In genomic region chr19:44458696-44459095, GRCm38 (mm10) we compare ENCODE assay signal across 11 mouse cellular contexts. TPM values are rescaled to one million over a fixed set of nuclear protein-coding genes. Genes with fewer than 3 reads are reported as not detected.
A peak's percentile ranks its signal among the peaks of the same experiment; 100 is the strongest.
DNase-seq lines count a peak whose midpoint lies in the region; ATAC-seq and TF ChIP-seq lines count a peak whose summit lies in the region.
"Had no signal": no experiment of that assay in that cellular context is flagged by ENCODE, and none has a peak within 500 bp of the region (broad histone marks: within the 10 kb centered on the region; RNA-seq: fewer than 3 reads in every experiment).

No protein-coding gene starts in this region.

- no peaks in the 10 kb centered on the region for H3K4me1 ChIP-seq in midbrain, postnatal 0 days (ENCODE audit: insufficient read depth, low read length)
- H3K4me1 ChIP-seq in midbrain, embryonic 11.5 days (ENCODE audit: control insufficient read depth, insufficient read depth, low read length): no peaks in the 10 kb centered on the region
- no peaks in the 10 kb centered on the region for H3K4me1 ChIP-seq in forebrain, embryonic 13.5 days
- H3K4me1 ChIP-seq: neural tube, embryonic 13.5 days had no signal

- no peak overlapping the region for H3K27ac ChIP-seq in midbrain, postnatal 0 days (ENCODE audit: low read depth, low read length)
- H3K27ac ChIP-seq in midbrain, embryonic 11.5 days (ENCODE audit: low read depth, low read length): no peak overlapping the region
- H3K27ac ChIP-seq in forebrain, embryonic 13.5 days: no peak overlapping the region
- H3K27ac ChIP-seq: neural tube, embryonic 13.5 days; stomach, postnatal 0 days had no signal

- H3K9ac ChIP-seq in midbrain, postnatal 0 days (replicated peaks; ENCODE audit: low read length, poor library complexity, severe bottlenecking): no peak overlapping the region
- no peak overlapping the region for H3K9ac ChIP-seq in midbrain, embryonic 11.5 days (ENCODE audit: low read length)
- no peak overlapping the region for H3K9ac ChIP-seq in forebrain, embryonic 13.5 days
- H3K9ac ChIP-seq: neural tube, embryonic 13.5 days had no signal

- no peak overlapping the region for H3K4me3 ChIP-seq in midbrain, postnatal 0 days (ENCODE audit: low read depth, low read length)
- no peak overlapping the region for H3K4me3 ChIP-seq in midbrain, embryonic 11.5 days (ENCODE audit: low read depth, low read length)
- no peak overlapping the region for H3K4me3 ChIP-seq in forebrain, embryonic 13.5 days
- H3K4me3 ChIP-seq: neural tube, embryonic 13.5 days had no signal

- TF ChIP-seq CTCF in midbrain, postnatal 0 days (IDR thresholded peaks at IDR 0.05): no peak

- no peaks in the 10 kb centered on the region for H3K9me3 ChIP-seq in midbrain, postnatal 0 days (ENCODE audit: low read length)
- H3K9me3 ChIP-seq in midbrain, embryonic 11.5 days (ENCODE audit: control insufficient read depth, low read length): no peaks in the 10 kb centered on the region
- no peaks in the 10 kb centered on the region for H3K9me3 ChIP-seq in forebrain, embryonic 13.5 days (replicated peaks)
- H3K9me3 ChIP-seq: neural tube, embryonic 13.5 days had no signal

- WGBS in midbrain, postnatal 0 days: 84% methylated on average over 13 of the region's 13 CpGs
- WGBS in midbrain, embryonic 11.5 days: 92% methylated on average over 13 of the region's 13 CpGs
- WGBS in forebrain, embryonic 13.5 days: 84% methylated on average over 13 of the region's 13 CpGs

- no peaks in the 10 kb centered on the region for H3K27me3 ChIP-seq in midbrain, postnatal 0 days (ENCODE audit: insufficient read depth, low read length)
- H3K27me3 ChIP-seq in midbrain, embryonic 11.5 days (ENCODE audit: control insufficient read depth, insufficient read depth, low read length): no peaks in the 10 kb centered on the region
- no peaks in the 10 kb centered on the region for H3K27me3 ChIP-seq in forebrain, embryonic 13.5 days
- H3K27me3 ChIP-seq: neural tube, embryonic 13.5 days had no signal

- DNase-seq in cerebellum, postnatal 4 days (ENCODE audit: low spot score in 2 of 2): no peak
- DNase-seq in midbrain, postnatal 0 days (ENCODE audit: low spot score): peak; percentile 41
- DNase-seq in midbrain, embryonic 11.5 days (ENCODE audit: low spot score, missing footprints): no peak
- DNase-seq in gastrocnemius, postnatal 10 days: peak; percentile 12
- DNase-seq in lung, postnatal 25 days (ENCODE audit: low spot score): peak; percentile 76
- DNase-seq in thymus, postnatal 10 days (ENCODE audit: low spot score in 2 of 2): no peak

- ATAC-seq in cerebellum, adult (ENCODE audit: insufficient number of reproducible peaks, low FRiP score, low TSS enrichment): peak; percentile 75; the same call in 1 of the 2 replicates
- no peak for ATAC-seq in midbrain, postnatal 0 days (ENCODE audit: low FRiP score)
- ATAC-seq in midbrain, embryonic 11.5 days (ENCODE audit: low FRiP score): no peak
- no peak for ATAC-seq in forebrain, embryonic 13.5 days

- no peak overlapping the region for H3K4me2 ChIP-seq in midbrain, postnatal 0 days (ENCODE audit: low read depth, low read length, poor library complexity, severe bottlenecking)
- H3K4me2 ChIP-seq in midbrain, embryonic 11.5 days: no peak overlapping the region
- no peak overlapping the region for H3K4me2 ChIP-seq in forebrain, embryonic 13.5 days
- H3K4me2 ChIP-seq: neural tube, embryonic 13.5 days had no signal

- H3K36me3 ChIP-seq in midbrain, postnatal 0 days (ENCODE audit: insufficient read depth, low read length): no peaks in the 10 kb centered on the region
- no peaks in the 10 kb centered on the region for H3K36me3 ChIP-seq in midbrain, embryonic 11.5 days (ENCODE audit: control insufficient read depth, insufficient read depth, low read length)
- no peaks in the 10 kb centered on the region for H3K36me3 ChIP-seq in forebrain, embryonic 13.5 days (ENCODE audit: poor library complexity, severe bottlenecking)
- H3K36me3 ChIP-seq: neural tube, embryonic 13.5 days had no signal

RNA-seq across cellular contexts. Expression of gene Wnt8b, which starts 34.6 kb away (rescaled TPM):
- total RNA-seq in midbrain, postnatal 0 days (2014; rRNA removed): 0.05 TPM in 1 of 2 replicates, not detected in the other
- polyA plus RNA-seq in midbrain, postnatal 0 days (2015; fragmentation: Nextera tagmentation; extraction: Ambion mirVana): 0.44 and 1.0 TPM in 2 replicates
- 7.9 and 13.9 TPM in 2 replicates for polyA plus RNA-seq in midbrain, embryonic 11.5 days (2014; fragmentation: Nextera tagmentation; extraction: Ambion mirVana)
- not detected for total RNA-seq in gastrocnemius, postnatal 10 days (2021)
- polyA plus RNA-seq in forebrain, embryonic 13.5 days (2015; fragmentation: Nextera tagmentation; extraction: Ambion mirVana): 8.1 and 16.7 TPM in 2 replicates
- polyA plus RNA-seq: liver, embryonic 16.5 days; stomach, postnatal 0 days had no signal

RNA-seq across cellular contexts. Expression of gene Scd1, which starts 51.0 kb away (rescaled TPM):
- 38.5 and 42.3 TPM in 2 replicates for total RNA-seq in midbrain, postnatal 0 days (2014; rRNA removed)
- 7.1 and 7.5 TPM in 2 replicates for polyA plus RNA-seq in midbrain, postnatal 0 days (2015; fragmentation: Nextera tagmentation; extraction: Ambion mirVana)
- 16.0 and 17.4 TPM in 2 replicates for polyA plus RNA-seq in midbrain, embryonic 11.5 days (2014; fragmentation: Nextera tagmentation; extraction: Ambion mirVana)
- 10 to 100 TPM; 39.5 to 46.6 TPM for total RNA-seq in gastrocnemius, postnatal 10 days (2021)
- 3.0 and 4.5 TPM in 2 replicates for polyA plus RNA-seq in forebrain, embryonic 13.5 days (2015; fragmentation: Nextera tagmentation; extraction: Ambion mirVana)

Comparison
In these comparisons a context has a peak if more than half of its experiments do, and no peak if none do; other contexts are left out.
1. DNase-seq: peak in midbrain, postnatal 0 days (single experiment), gastrocnemius, postnatal 10 days (single experiment) and lung, postnatal 25 days (single experiment); none in cerebellum, postnatal 4 days (0 of 2), midbrain, embryonic 11.5 days (single experiment) and thymus, postnatal 10 days (0 of 2).